Mouse (Mus musculus): Measurements from ENCODE around the gene Homer1. TPM values are rescaled to one million over a fixed set of nuclear protein-coding genes. Genes with fewer than 3 reads are reported as not detected.

The Homer1 gene
- polyA plus RNA-seq, 1 experiment from 2014 or later, result 3.5 TPM

DNA sequence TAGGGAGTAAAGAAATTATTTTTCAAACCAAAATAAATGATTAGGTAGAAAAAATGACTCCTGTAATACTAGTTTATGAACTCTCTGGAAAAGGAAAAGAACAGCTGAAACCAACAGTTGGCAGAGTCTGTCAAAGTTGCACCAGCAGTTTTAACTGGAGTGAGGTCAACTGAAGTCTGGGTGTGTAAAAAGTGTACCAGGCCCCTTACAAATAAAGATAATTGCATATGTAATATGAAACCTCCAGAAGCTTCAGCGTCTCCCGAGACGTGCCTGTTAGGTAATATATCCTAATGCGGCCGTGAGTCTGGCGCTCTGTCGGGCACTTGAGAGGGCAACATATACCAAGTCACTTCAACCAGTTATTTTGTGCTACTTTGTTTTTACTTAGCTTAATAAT is 8.3 kb downstream of the Homer1 start:
- TF ChIP-seq CTCF (IDR thresholded peaks at IDR 0.05; ENCODE audit: low read depth), result no peak
- Histone ChIP-seq H3K4me3 (ENCODE audit: low read depth, low read length) (no peak overlapping the region), H3K27ac (ENCODE audit: low read depth, low read length) (no peak overlapping the region), H3K36me3 (ENCODE audit: control insufficient read depth, insufficient read depth) (no peaks in the 10 kb centered on the region), H3K9me3 (ENCODE audit: control insufficient read depth) (no peaks in the 10 kb centered on the region), H3K27me3 (replicated peaks; ENCODE audit: control insufficient read depth, insufficient read depth, low read length) (no peaks in the 10 kb centered on the region), H3K4me2 (replicated peaks; ENCODE audit: low read depth) (peak overlapping the region; percentile 44), H3K9ac (ENCODE audit: low read depth, low read length) (no peak overlapping the region), H3K4me1 (replicated peaks; ENCODE audit: control insufficient read depth, insufficient read depth, low read length) (no peaks in the 10 kb centered on the region)
- 17% methylated on average over 7 of the region's 7 CpGs for WGBS
- no peak for ATAC-seq

DNA sequence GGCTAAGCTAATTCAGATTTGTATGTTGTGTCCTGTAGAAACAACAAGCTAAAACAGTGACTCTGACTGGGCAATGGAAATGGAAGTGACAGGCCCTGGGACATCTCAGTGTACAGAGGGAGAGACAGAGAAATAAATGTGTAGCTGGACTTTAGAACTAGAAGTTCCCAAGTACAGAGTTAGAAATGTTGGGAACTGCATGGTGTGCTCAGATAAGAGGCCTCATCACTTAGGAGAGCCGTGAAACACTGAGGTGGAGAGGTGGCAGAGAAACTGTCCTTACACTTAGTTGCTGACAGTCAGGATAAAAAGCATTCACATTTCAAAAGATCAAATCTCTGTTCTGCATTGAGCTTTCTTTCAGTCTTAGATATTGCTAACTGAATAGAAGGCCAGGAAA is 9.9 kb downstream of the Homer1 start:
- 28% methylated on average over 1 of the region's 1 CpGs for WGBS
- TF ChIP-seq CTCF (IDR thresholded peaks at IDR 0.05; ENCODE audit: low read depth), result no peak

DNA sequence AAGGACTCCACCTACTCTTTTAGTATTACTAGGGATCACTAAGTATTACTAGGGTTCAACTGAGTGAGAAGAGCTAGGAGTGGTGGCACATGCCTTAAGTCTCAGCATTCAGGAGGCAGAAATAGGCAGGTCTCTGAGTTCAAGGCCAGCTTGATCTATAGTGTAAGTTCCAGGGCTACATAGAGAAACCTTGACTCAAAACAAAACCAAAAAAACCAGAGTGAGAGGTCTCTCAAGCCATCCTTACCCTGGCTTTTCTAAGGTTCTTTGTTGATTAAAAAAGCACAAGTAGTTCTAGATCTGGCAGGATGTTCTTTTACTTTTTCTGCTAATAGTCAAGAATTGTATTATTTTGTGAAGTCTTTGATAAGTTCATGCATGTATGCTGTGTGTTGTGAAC is 13.1 kb downstream of the Homer1 start:
- Histone ChIP-seq H3K36me3 (ENCODE audit: control insufficient read depth, insufficient read depth) (no peaks in the 10 kb centered on the region), H3K27ac (ENCODE audit: low read depth, low read length) (no peak overlapping the region), H3K27me3 (replicated peaks; ENCODE audit: control insufficient read depth, insufficient read depth, low read length) (no peaks in the 10 kb centered on the region), H3K9me3 (ENCODE audit: control insufficient read depth) (no peaks in the 10 kb centered on the region), H3K4me1 (replicated peaks; ENCODE audit: control insufficient read depth, insufficient read depth, low read length) (no peaks in the 10 kb centered on the region), H3K4me3 (ENCODE audit: low read depth, low read length) (no peak overlapping the region), H3K4me2 (replicated peaks; ENCODE audit: low read depth) (no peak overlapping the region), H3K9ac (ENCODE audit: low read depth, low read length) (no peak overlapping the region)
- TF ChIP-seq CTCF (IDR thresholded peaks at IDR 0.05; ENCODE audit: low read depth), result no peak
- ATAC-seq, result no peak

More for the DNA sequence above, 9.9 kb downstream of the Homer1 start:
- Histone ChIP-seq H3K27me3 (replicated peaks; ENCODE audit: control insufficient read depth, insufficient read depth, low read length) (no peaks in the 10 kb centered on the region), H3K4me3 (ENCODE audit: low read depth, low read length) (no peak overlapping the region), H3K4me1 (replicated peaks; ENCODE audit: control insufficient read depth, insufficient read depth, low read length) (no peaks in the 10 kb centered on the region), H3K9me3 (ENCODE audit: control insufficient read depth) (no peaks in the 10 kb centered on the region), H3K4me2 (replicated peaks; ENCODE audit: low read depth) (no peak overlapping the region), H3K27ac (ENCODE audit: low read depth, low read length) (no peak overlapping the region), H3K36me3 (ENCODE audit: control insufficient read depth, insufficient read depth) (no peaks in the 10 kb centered on the region), H3K9ac (ENCODE audit: low read depth, low read length) (no peak overlapping the region)
- ATAC-seq, result no peak

DNA sequence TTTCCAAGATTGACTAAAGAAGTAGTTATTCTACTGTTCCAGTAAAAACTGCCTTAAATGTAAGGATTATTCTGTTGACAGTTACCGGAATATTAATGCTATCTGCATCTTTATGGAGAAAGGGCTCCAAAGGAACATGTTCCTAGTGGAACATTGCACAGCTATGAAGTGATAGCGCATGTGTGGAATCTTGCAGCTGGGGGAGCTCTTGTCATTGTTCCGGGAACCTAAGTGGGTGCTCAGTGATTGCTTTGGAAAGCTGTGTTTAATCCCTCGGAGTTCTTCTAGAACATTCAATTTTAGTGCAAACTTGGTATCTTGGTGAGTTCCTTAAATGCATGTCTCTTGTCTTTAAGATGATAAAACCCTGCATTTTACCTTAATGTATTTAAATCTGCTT is 14.9 kb downstream of the Homer1 start:
- Histone ChIP-seq H3K9me3 (ENCODE audit: control insufficient read depth) (no peaks in the 10 kb centered on the region), H3K9ac (ENCODE audit: low read depth, low read length) (no peak overlapping the region), H3K36me3 (ENCODE audit: control insufficient read depth, insufficient read depth) (no peaks in the 10 kb centered on the region), H3K27me3 (replicated peaks; ENCODE audit: control insufficient read depth, insufficient read depth, low read length) (no peaks in the 10 kb centered on the region), H3K27ac (ENCODE audit: low read depth, low read length) (no peak overlapping the region), H3K4me2 (replicated peaks; ENCODE audit: low read depth) (no peak overlapping the region), H3K4me3 (ENCODE audit: low read depth, low read length) (no peak overlapping the region), H3K4me1 (replicated peaks; ENCODE audit: control insufficient read depth, insufficient read depth, low read length) (no peaks in the 10 kb centered on the region)
- peak; percentile 37 for TF ChIP-seq CTCF (IDR thresholded peaks at IDR 0.05; ENCODE audit: low read depth)
- no peak for ATAC-seq
- 85% methylated on average over 4 of the region's 4 CpGs for WGBS

DNA sequence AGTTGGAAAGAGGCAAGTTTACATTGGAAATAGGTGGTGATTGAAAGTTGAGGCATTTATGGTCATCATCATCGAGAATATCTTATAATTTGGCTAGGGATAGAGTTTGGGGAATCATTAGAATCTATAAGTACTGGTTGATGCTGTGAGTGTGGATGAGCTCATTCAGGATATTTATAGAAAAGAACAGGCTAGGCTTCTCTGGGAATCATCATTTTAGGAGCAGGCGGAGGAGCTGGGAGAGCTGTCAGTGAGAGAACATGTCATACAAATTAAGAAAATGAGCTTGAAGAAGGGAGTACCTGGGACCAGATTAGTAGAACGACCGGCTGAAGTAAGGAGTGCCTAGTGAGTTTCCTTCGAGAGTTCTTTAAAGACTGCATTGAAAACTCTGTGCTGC is 20.7 kb downstream of the Homer1 start:
- Histone ChIP-seq H3K4me1 (replicated peaks; ENCODE audit: control insufficient read depth, insufficient read depth, low read length) (no peaks in the 10 kb centered on the region), H3K4me3 (ENCODE audit: low read depth, low read length) (no peak overlapping the region), H3K36me3 (ENCODE audit: control insufficient read depth, insufficient read depth) (no peaks in the 10 kb centered on the region), H3K4me2 (replicated peaks; ENCODE audit: low read depth) (no peak overlapping the region), H3K9ac (ENCODE audit: low read depth, low read length) (no peak overlapping the region), H3K27ac (ENCODE audit: low read depth, low read length) (no peak overlapping the region), H3K27me3 (replicated peaks; ENCODE audit: control insufficient read depth, insufficient read depth, low read length) (no peaks in the 10 kb centered on the region), H3K9me3 (ENCODE audit: control insufficient read depth) (no peaks in the 10 kb centered on the region)
- 81% methylated on average over 5 of the region's 5 CpGs for WGBS
- no peak for TF ChIP-seq CTCF (IDR thresholded peaks at IDR 0.05; ENCODE audit: low read depth)
- no peak for ATAC-seq

DNA sequence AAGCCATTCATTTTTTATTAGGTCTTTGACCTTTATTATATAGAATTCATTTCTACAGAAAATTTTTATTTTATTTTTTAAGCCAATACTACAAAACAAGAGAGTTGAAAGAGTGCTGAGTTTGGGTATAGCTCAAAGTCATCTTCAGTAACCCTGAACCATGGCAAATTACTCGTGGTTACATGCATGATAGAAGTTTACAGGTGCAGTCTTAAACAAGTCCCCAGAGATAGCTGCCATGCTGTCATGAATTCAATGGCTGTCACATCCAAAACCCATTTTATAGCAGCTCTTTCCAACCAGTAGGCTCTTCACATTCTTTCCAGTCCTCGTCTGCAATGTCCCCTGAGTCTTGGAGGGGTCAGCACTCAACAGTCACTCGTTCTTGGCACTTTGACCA is 26.9 kb downstream of the Homer1 start:
- Histone ChIP-seq H3K9ac (ENCODE audit: low read depth, low read length) (no peak overlapping the region), H3K4me1 (replicated peaks; ENCODE audit: control insufficient read depth, insufficient read depth, low read length) (no peaks in the 10 kb centered on the region), H3K27me3 (replicated peaks; ENCODE audit: control insufficient read depth, insufficient read depth, low read length) (no peaks in the 10 kb centered on the region), H3K9me3 (ENCODE audit: control insufficient read depth) (no peaks in the 10 kb centered on the region), H3K4me3 (ENCODE audit: low read depth, low read length) (no peak overlapping the region), H3K27ac (ENCODE audit: low read depth, low read length) (no peak overlapping the region), H3K4me2 (replicated peaks; ENCODE audit: low read depth) (no peak overlapping the region), H3K36me3 (ENCODE audit: control insufficient read depth, insufficient read depth) (no peaks in the 10 kb centered on the region)
- no peak for ATAC-seq
- WGBS, result 71% methylated on average over 3 of the region's 3 CpGs
- TF ChIP-seq CTCF (IDR thresholded peaks at IDR 0.05; ENCODE audit: low read depth), result no peak

DNA sequence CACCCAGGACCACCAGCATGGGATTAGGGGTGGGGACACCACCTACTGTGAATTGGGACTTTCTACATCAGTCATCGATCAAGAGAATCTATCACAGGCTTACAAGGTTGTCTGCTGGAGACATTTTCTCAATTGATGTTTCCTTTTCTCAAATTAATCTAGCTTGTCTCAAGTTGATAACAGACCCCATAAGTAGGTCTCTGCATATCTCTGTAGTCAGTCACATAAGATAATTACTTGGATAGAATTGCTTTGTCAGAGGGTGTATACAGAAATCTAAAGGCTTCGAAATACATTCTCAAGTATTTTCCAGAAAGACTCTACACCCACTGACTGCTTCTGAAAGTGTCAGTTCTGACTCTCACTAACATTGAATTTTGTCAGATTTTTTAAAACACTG is 32.3 kb downstream of the Homer1 start:
- no peak for ATAC-seq
- no peaks in the 10 kb centered on the region for H3K36me3 ChIP-seq (ENCODE audit: control insufficient read depth, insufficient read depth)
- no peak overlapping the region for H3K4me2 ChIP-seq (replicated peaks; ENCODE audit: low read depth)
- no peak for TF ChIP-seq CTCF (IDR thresholded peaks at IDR 0.05; ENCODE audit: low read depth)
- H3K9me3 ChIP-seq (ENCODE audit: control insufficient read depth), result no peaks in the 10 kb centered on the region
- no peaks in the 10 kb centered on the region for H3K27me3 ChIP-seq (replicated peaks; ENCODE audit: control insufficient read depth, insufficient read depth, low read length)
- H3K9ac ChIP-seq (ENCODE audit: low read depth, low read length), result no peak overlapping the region
- no peak overlapping the region for H3K27ac ChIP-seq (ENCODE audit: low read depth, low read length)
- no peak overlapping the region for H3K4me3 ChIP-seq (ENCODE audit: low read depth, low read length)
- WGBS, result 74% methylated on average over 2 of the region's 2 CpGs
- no peaks in the 10 kb centered on the region for H3K4me1 ChIP-seq (replicated peaks; ENCODE audit: control insufficient read depth, insufficient read depth, low read length)
